Mouse (Mus musculus) megakaryocyte, adult 5-6 weeks (primary cell): ENCODE data around the gene Rpl39. TPM values are rescaled to one million over a fixed set of nuclear protein-coding genes. Genes with fewer than 3 reads are reported as not detected.

Experiments used
- ATAC-seq: 2 replicates; pipeline ENCODE4 v1.8.0; 2016; ENCODE audit warnings: mild to moderate bottlenecking, inconsistent platforms; ENCODE audit not compliant: poor library complexity, severe bottlenecking
- total RNA-seq, 2 experiments: library from RNA; stranded (forward) in 1 of 2; stranded (reverse) in 1 of 2; fragments of 153-499, 151-499 nt in 1 of 2; fragments of 221-1000, 200-1000 nt in 1 of 2; gene quantifications; 2 replicates each; pipeline versions ENCODE4 v1.2.3 to v1.2.4; 2015 to 2017

The Rpl39 gene
- total RNA-seq, 2 experiments from 2014 or later: 1,116 to 4,154 TPM

GRCm38 (mm10) chrX:37074262-37074892, 10.8 kb downstream of the Rpl39 start:
- ATAC-seq: peak; percentile 87

GRCm38 (mm10) chrX:37068766-37069165, 16.4 kb downstream of the Rpl39 start:
- no peak for ATAC-seq

- ATAC-seq: peak; percentile 68
Measured at GRCm38 (mm10) chrX:37067299-37067698, 17.9 kb downstream of the Rpl39 start.

- ATAC-seq: 0 out of 2 replicates have a peak, but pooled peaks have one; percentile 18
Measured at GRCm38 (mm10) chrX:37063902-37064301, 21.3 kb downstream of the Rpl39 start.

- ATAC-seq: peak; percentile 24
Measured at GRCm38 (mm10) chrX:37048890-37049823, 36.0 kb downstream of the Rpl39 start.

GRCm38 (mm10) chrX:37048066-37048889, 36.9 kb downstream of the Rpl39 start, which contains the start of gene Sowahd:
TSS of gene Sowahd (plus strand) at chrX:37048845.
- peak; percentile 75 for ATAC-seq

GRCm38 (mm10) chrX:37042726-37043125, 42.5 kb downstream of the Rpl39 start:
- ATAC-seq: peak; percentile 33; the same call in 1 of the 2 replicates

Other genes starting within 250 kb of the Rpl39 start
- 97.6 and 104 TPM in 2 replicates for gene Ube2a, start 211.5 kb downstream of the Rpl39 start, total RNA-seq (2015)
- 19.8 and 22.7 TPM in 2 replicates for gene Ube2a, start 211.5 kb downstream of the Rpl39 start, total RNA-seq (2017)
- gene C330007P06Rik, start 211.3 kb downstream of the Rpl39 start, total RNA-seq (2015): 23.8 and 25.9 TPM in 2 replicates
- gene C330007P06Rik, start 211.3 kb downstream of the Rpl39 start, total RNA-seq (2017): 51.9 and 59.1 TPM in 2 replicates
- gene Nkrf, start 182.5 kb downstream of the Rpl39 start, total RNA-seq (2015): 6.4 and 6.6 TPM in 2 replicates
- gene Nkrf, start 182.5 kb downstream of the Rpl39 start, total RNA-seq (2017): 3.2 and 8.0 TPM in 2 replicates
- gene Sept6, start 93.6 kb downstream of the Rpl39 start, total RNA-seq (2015): 42.3 and 42.4 TPM in 2 replicates
- 37.9 and 38.7 TPM in 2 replicates for gene Sept6, start 93.6 kb downstream of the Rpl39 start, total RNA-seq (2017)
- not detected in 2 replicates for gene Sowahd, start 36.6 kb downstream of the Rpl39 start, total RNA-seq (2015)
- not detected in 2 replicates for gene Sowahd, start 36.6 kb downstream of the Rpl39 start, total RNA-seq (2017)
- 18.2 and 24.7 TPM in 2 replicates for gene Upf3b, start 24.9 kb upstream of the Rpl39 start, total RNA-seq (2015)
- gene Upf3b, start 24.9 kb upstream of the Rpl39 start, total RNA-seq (2017): 25.6 and 26.2 TPM in 2 replicates
- 16.9 and 18.5 TPM in 2 replicates for gene Nkap, start 41.4 kb upstream of the Rpl39 start, total RNA-seq (2015)
- 30.5 and 37.4 TPM in 2 replicates for gene Nkap, start 41.4 kb upstream of the Rpl39 start, total RNA-seq (2017)
- not detected in 2 replicates for gene Akap14, start 83.4 kb upstream of the Rpl39 start, total RNA-seq (2015)
- not detected in 2 replicates for gene Akap14, start 83.4 kb upstream of the Rpl39 start, total RNA-seq (2017)
- 203 and 221 TPM in 2 replicates for gene Ndufa1, start 105.8 kb upstream of the Rpl39 start, total RNA-seq (2015)
- gene Ndufa1, start 105.8 kb upstream of the Rpl39 start, total RNA-seq (2017): 123 and 131 TPM in 2 replicates
- gene Rnf113a1, start 105.8 kb upstream of the Rpl39 start, total RNA-seq (2015): 6.4 and 6.5 TPM in 2 replicates
- gene Rnf113a1, start 105.8 kb upstream of the Rpl39 start, total RNA-seq (2017): 2.8 and 4.5 TPM in 2 replicates
- gene Gm9, start 125.6 kb upstream of the Rpl39 start, total RNA-seq (2015): not detected in 2 replicates
- not detected in 2 replicates for gene Gm9, start 125.6 kb upstream of the Rpl39 start, total RNA-seq (2017)
- not detected in 2 replicates for gene Rhox1, start 136.9 kb upstream of the Rpl39 start, total RNA-seq (2015)
- not detected in 2 replicates for gene Rhox1, start 136.9 kb upstream of the Rpl39 start, total RNA-seq (2017)
- not detected in 2 replicates for gene Rhox2a, start 159.6 kb upstream of the Rpl39 start, total RNA-seq (2015)
- not detected in 2 replicates for gene Rhox2a, start 159.6 kb upstream of the Rpl39 start, total RNA-seq (2017)
- not detected in 2 replicates for gene Rhox3a, start 164.5 kb upstream of the Rpl39 start, total RNA-seq (2015)
- gene Rhox3a, start 164.5 kb upstream of the Rpl39 start, total RNA-seq (2017): not detected in 2 replicates
- not detected in 2 replicates for gene Rhox4a, start 179.9 kb upstream of the Rpl39 start, total RNA-seq (2015)
- gene Rhox4a, start 179.9 kb upstream of the Rpl39 start, total RNA-seq (2017): not detected in 2 replicates